Mouse (Mus musculus) bone marrow, adult 2 months (tissue): Measurements from ENCODE around the gene Eif5.

Experiments used
- CTCF ChIP-seq: fragments of 200-500 bp; IDR thresholded peaks from 2 replicates; pipeline ENCODE4 v1.5.1; 2011; ENCODE audit warnings: low read length, control low read depth; ENCODE audit not compliant: control insufficient read depth, insufficient read depth
- POLR2A ChIP-seq: fragments of 200-500 bp; IDR thresholded peaks from 2 replicates; pipeline ENCODE4 v1.6.1; 2011; ENCODE audit warnings: low read depth, mild to moderate bottlenecking, control low read depth, low read length, borderline replicate concordance; ENCODE audit not compliant: control insufficient read depth

- TF ChIP-seq POLR2A (no peak), CTCF (no peak)
These were observed 49.4 kb downstream of the Eif5 start for GRCm38 (mm10) chr12:111587252-111587651.
